Mouse (Mus musculus) myocyte (in vitro differentiated cells): ENCODE results near the gene C1qtnf5.

Experiments
- CEBPB ChIP-seq: IDR thresholded peaks from 2 replicates; pipeline ENCODE4 v1.6.1; 2011; ENCODE audit warnings: mild to moderate bottlenecking, moderate library complexity; ENCODE audit not compliant: poor library complexity, insufficient read depth, severe bottlenecking
- POLR2A ChIP-seq: IDR thresholded peaks from one replicate; pipeline ENCODE4 v1.6.1; 2011; ENCODE audit warnings: low read depth, mild to moderate bottlenecking, control low read depth, moderate library complexity; ENCODE audit not compliant: insufficient read length
- POLR2AphosphoS2 ChIP-seq: IDR thresholded peaks from one replicate; pipeline ENCODE4 v1.6.1; 2011; ENCODE audit warnings: low read depth, control low read depth; ENCODE audit not compliant: insufficient read length
- TCF12 ChIP-seq: IDR thresholded peaks from one replicate; pipeline ENCODE4 v1.6.1; 2011; ENCODE audit warnings: mild to moderate bottlenecking, control low read depth; ENCODE audit not compliant: poor library complexity, insufficient read depth, severe bottlenecking

- no peak for TF ChIP-seq POLR2A
- TF ChIP-seq CEBPB: no peak
- no peak for TF ChIP-seq TCF12
- TF ChIP-seq POLR2AphosphoS2: no peak
Observed at GRCm38 (mm10) chr9:44081581-44081980, 25.5 kb upstream of the C1qtnf5 start.
